Mouse (Mus musculus) stomach, postnatal 0 days (tissue): Measurements from ENCODE around the gene Vav3.

Experiments
- CTCF ChIP-seq: IDR thresholded peaks from 2 replicates; pipeline ENCODE4 v1.5.1; 2016; ENCODE audit warnings: antibody characterized with exemption, low read depth, mild to moderate bottlenecking, moderate library complexity
- EP300 ChIP-seq: optimal IDR thresholded peaks from 2 replicates; pipeline ENCODE3; 2016; ENCODE audit warnings: antibody characterized with exemption

DNA sequence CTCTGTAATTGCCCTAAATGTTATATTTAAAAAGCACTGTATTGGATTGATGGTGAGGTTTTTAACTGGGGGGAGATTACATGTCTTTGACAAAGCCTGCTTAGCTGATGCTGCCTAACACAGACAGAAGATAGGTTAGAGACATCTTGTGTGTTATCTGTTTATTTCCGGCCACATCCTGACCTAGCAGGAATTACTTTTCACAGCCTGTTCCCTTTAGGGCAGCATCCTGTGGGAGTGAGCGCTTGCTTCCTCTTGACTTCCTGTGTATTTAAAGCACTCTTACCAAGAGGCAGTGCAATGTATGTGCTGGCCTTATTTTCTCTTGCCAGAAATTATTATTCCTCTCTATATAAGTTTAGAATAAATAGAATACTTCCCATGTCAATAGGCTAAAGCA is 111.5 kb downstream of the Vav3 start:
- TF ChIP-seq CTCF (no peak), EP300 (no peak)
